Mouse (Mus musculus) activated CD4-positive, CD25-positive, alpha-beta regulatory T cell, adult 4 months (primary cell): ENCODE measurements around the gene Olfr223. TPM values are rescaled to one million over a fixed set of nuclear protein-coding genes. Genes with fewer than 3 reads are reported as not detected.
"Not testable (repeated sequence)": the region's sequence is repeated elsewhere in the genome, so short reads cannot be mapped to it uniquely, and the experiment has no call there.

Experiments used
- ATAC-seq: one replicate; pipeline ENCODE4 v1.8.0; 2017
- polyA plus RNA-seq, 2 experiments: library from polyadenylated mRNA; unstranded; fragments of 100-300 nt; shearing (Covaris generic); gene quantifications; one replicate each; pipeline ENCODE4 v1.2.1; 2017

The Olfr223 gene
- polyA plus RNA-seq, result not detected

GRCm38 (mm10) chr11:59593189-59593588, at the start of gene Olfr223:
Gene Olfr223, minus strand, starts transcription at chr11:59593289.
- no peak for ATAC-seq

GRCm38 (mm10) chr11:59642420-59642819, 49.3 kb upstream of the Olfr223 start:
- no peak for ATAC-seq

GRCm38 (mm10) chr11:59641227-59641626, 48.1 kb upstream of the Olfr223 start:
- no peak for ATAC-seq

- no peak for ATAC-seq
These were observed 47.0 kb upstream of the Olfr223 start for GRCm38 (mm10) chr11:59639957-59640643.

- ATAC-seq, result peak; percentile 10
These were observed 43.8 kb upstream of the Olfr223 start for GRCm38 (mm10) chr11:59636695-59637414.

GRCm38 (mm10) chr11:59635821-59636694, 43.0 kb upstream of the Olfr223 start:
- no peak for ATAC-seq

GRCm38 (mm10) chr11:59635251-59635795, 42.2 kb upstream of the Olfr223 start:
- no peak for ATAC-seq

- ATAC-seq, result no peak
These were observed 41.0 kb upstream of the Olfr223 start for GRCm38 (mm10) chr11:59634001-59634660.

- ATAC-seq, result no peak
These were observed 39.9 kb upstream of the Olfr223 start for GRCm38 (mm10) chr11:59633037-59633436.

GRCm38 (mm10) chr11:59631980-59632379, 38.9 kb upstream of the Olfr223 start:
- no peak for ATAC-seq

GRCm38 (mm10) chr11:59629871-59630270, 36.8 kb upstream of the Olfr223 start:
- ATAC-seq, result no peak

GRCm38 (mm10) chr11:59628177-59628576, 35.1 kb upstream of the Olfr223 start:
- ATAC-seq, result peak; percentile 29

GRCm38 (mm10) chr11:59626192-59626591, 33.1 kb upstream of the Olfr223 start:
- no peak for ATAC-seq

GRCm38 (mm10) chr11:59624017-59624630, 31.0 kb upstream of the Olfr223 start:
- ATAC-seq, result peak; percentile 77

GRCm38 (mm10) chr11:59622214-59622613, 29.1 kb upstream of the Olfr223 start:
- no peak for ATAC-seq

GRCm38 (mm10) chr11:59616986-59617385, 23.9 kb upstream of the Olfr223 start:
- not testable (repeated sequence) for ATAC-seq

GRCm38 (mm10) chr11:59614120-59614519, 21.0 kb upstream of the Olfr223 start:
- ATAC-seq, result no peak

- ATAC-seq, result no peak
These were observed 18.6 kb upstream of the Olfr223 start for GRCm38 (mm10) chr11:59611646-59612045.

GRCm38 (mm10) chr11:59602287-59602686, 9.2 kb upstream of the Olfr223 start:
- ATAC-seq, result no peak

GRCm38 (mm10) chr11:59600872-59601271, 7.8 kb upstream of the Olfr223 start:
- no peak for ATAC-seq

GRCm38 (mm10) chr11:59599211-59599610, 6.1 kb upstream of the Olfr223 start:
- no peak for ATAC-seq

GRCm38 (mm10) chr11:59596950-59597349, 3.9 kb upstream of the Olfr223 start:
- ATAC-seq, result no peak
